Mouse (Mus musculus) neural tube, embryonic 12.5 days (tissue): ENCODE data around the gene Elob. TPM values are rescaled to one million over a fixed set of nuclear protein-coding genes. Genes with fewer than 3 reads are reported as not detected.
A peak's percentile ranks its signal among the peaks of the same experiment; 100 is the strongest.

ENCODE experiments used
- ATAC-seq: fragments of 200-750 bp; cut with Nextera tagmentation; 2 replicates; pipeline ENCODE4 v1.8.0; 2017; ENCODE audit warnings: low read depth, mild to moderate bottlenecking, moderate TSS enrichment, moderate library complexity; ENCODE audit not compliant: low FRiP score
- H3K27ac ChIP-seq: fragments of 300-500 bp; sonication (generic); 2 replicates; pipeline ENCODE4 v1.5.1; 2016
- H3K27me3 ChIP-seq: fragments of 300-500 bp; sonication (generic); replicated peaks from 2 replicates; pipeline ENCODE4 v1.6.1; 2016; ENCODE audit warnings: mild to moderate bottlenecking
- H3K36me3 ChIP-seq: fragments of 300-500 bp; sonication (generic); 2 replicates; pipeline ENCODE4 v1.6.1; 2016; ENCODE audit warnings: mild to moderate bottlenecking
- H3K4me1 ChIP-seq: fragments of 300-500 bp; sonication (generic); 2 replicates; pipeline ENCODE4 v1.6.1; 2016
- H3K4me2 ChIP-seq: fragments of 300-500 bp; sonication (generic); replicated peaks from 2 replicates; pipeline ENCODE4 v1.6.1; 2016; ENCODE audit warnings: mild to moderate bottlenecking
- H3K4me3 ChIP-seq: fragments of 300-500 bp; sonication (generic); 2 replicates; pipeline ENCODE4 v1.5.1; 2016
- H3K9ac ChIP-seq: fragments of 300-500 bp; sonication (generic); 2 replicates; pipeline ENCODE4 v1.6.1; 2016; ENCODE audit warnings: mild to moderate bottlenecking
- H3K9me3 ChIP-seq: fragments of 300-500 bp; sonication (generic); 2 replicates; pipeline ENCODE4 v1.6.1; 2016; ENCODE audit warnings: mild to moderate bottlenecking
- WGBS: fragments of 180-500 bp; shearing (Covaris S2); methylation state at CpG from one replicate; pipeline ENCODE4 v1.1.7; 2016; 5-methylcytosine and 5-hydroxymethylcytosine counted together
- polyA plus RNA-seq: library from polyadenylated mRNA; unstranded; fragments of >200 nt; fragmentation: Nextera tagmentation; extraction: Ambion mirVana; gene quantifications from 2 replicates; pipeline ENCODE4 v1.2.1, GENCODE M21; 2016

Gene Elob
- polyA plus RNA-seq, result 1,078 and 1,213 TPM in 2 replicates

DNA sequence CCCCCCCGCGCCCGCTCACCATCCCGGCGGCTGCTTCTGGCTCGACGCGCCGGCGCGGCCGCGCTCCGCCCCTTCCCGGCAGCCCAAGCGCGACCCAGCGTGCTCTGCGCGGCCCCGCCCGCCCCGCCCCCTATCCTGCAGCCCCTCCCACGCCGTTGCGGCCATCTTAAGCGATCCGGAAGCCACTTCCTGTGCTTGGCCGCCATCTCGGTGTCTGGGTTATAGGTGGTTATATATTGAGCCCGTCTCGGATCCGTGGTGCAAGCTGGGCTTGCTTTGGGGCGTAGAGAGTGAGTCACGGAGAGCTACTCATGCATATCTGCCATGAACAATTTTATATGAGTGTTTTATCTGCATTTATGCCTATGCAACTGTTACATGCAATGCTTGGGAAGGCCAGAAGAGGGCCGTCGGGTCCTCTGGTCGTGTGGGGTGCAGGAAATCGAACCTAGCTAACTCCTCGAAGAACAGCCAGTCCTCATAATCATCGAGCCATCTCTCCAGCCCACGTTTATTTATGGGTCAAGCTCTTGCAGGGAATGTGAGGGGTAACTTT, at the start of gene Elob:
Elob (minus strand) TSS at position 73 of the 556 bp plus-strand sequence.
- peaks cover 9% of the 10 kb centered on the region; the same call in 1 of the 2 replicates for H3K27me3 ChIP-seq
- H3K27ac ChIP-seq, result peak within 1 kb of the TSS; percentile 89
- H3K9me3 ChIP-seq, result no peaks in the 10 kb centered on the region
- H3K4me2 ChIP-seq, result peak within 1 kb of the TSS; percentile 88
- peak within 1 kb of the TSS; percentile 72 for H3K9ac ChIP-seq
- peaks cover 29% of the 10 kb centered on the region for H3K36me3 ChIP-seq
- WGBS, result 3% methylated on average over 33 of the region's 42 CpGs
- peak within 1 kb of the TSS; percentile 62 for H3K4me3 ChIP-seq
- peaks cover 15% of the 10 kb centered on the region for H3K4me1 ChIP-seq
- ATAC-seq, result peak; percentile 94

DNA sequence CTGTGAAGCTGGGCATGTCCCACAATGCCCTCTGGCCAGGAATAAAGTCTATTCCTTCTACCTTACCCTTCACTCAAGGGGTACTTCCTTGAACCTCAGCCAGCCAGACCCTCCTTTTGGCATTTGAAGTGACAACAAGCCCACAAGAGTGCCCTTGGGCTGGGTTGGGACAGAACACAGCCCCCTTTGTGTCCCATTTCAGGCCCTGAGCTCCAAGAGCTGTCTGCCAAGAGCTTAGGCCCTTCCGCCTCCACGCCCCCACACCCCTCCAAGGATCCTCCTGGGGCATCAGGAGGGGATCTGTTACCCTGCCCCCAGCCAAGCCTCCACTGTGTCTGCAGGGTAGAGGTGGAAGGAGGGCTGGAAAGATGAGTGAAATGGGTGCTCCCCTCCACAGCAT, 48.2 kb upstream of the Elob start:
- WGBS, result 98% methylated on average over 2 of the region's 2 CpGs

DNA sequence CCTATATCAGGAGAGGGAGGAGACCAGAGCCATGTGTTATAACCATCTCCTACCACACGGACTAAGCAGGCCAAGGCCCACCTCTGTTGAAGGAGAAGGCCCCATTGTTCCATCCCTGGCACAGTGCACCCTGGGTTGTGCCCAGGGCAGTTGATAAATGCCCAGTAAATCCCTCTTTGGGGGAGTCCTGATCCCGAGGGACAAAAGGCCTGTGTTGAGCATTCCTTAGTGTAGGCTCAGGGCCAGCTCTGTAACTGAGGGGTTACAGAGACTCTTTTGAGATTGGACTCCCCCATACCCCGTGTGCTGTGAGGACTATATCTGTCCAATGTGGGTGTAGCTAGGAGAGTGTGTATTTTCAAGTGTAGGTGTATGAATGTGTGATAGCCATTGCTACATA, 47.8 kb upstream of the Elob start:
- no peak overlapping the region for H3K9ac ChIP-seq
- H3K4me3 ChIP-seq, result no peak overlapping the region
- H3K27ac ChIP-seq, result no peak overlapping the region
- H3K27me3 ChIP-seq, result no peaks in the 10 kb centered on the region
- ATAC-seq, result no peak
- WGBS, result 59% methylated on average over 3 of the region's 3 CpGs
- no peaks in the 10 kb centered on the region for H3K36me3 ChIP-seq
- H3K4me1 ChIP-seq, result no peaks in the 10 kb centered on the region
- H3K9me3 ChIP-seq, result no peaks in the 10 kb centered on the region
- no peak overlapping the region for H3K4me2 ChIP-seq

More for the DNA sequence above, 48.2 kb upstream of the Elob start:
- Histone ChIP-seq H3K36me3 (no peaks in the 10 kb centered on the region), H3K27me3 (no peaks in the 10 kb centered on the region), H3K27ac (no peak overlapping the region), H3K9ac (no peak overlapping the region), H3K4me2 (no peak overlapping the region), H3K4me1 (no peaks in the 10 kb centered on the region), H3K4me3 (no peak overlapping the region), H3K9me3 (no peaks in the 10 kb centered on the region)
- ATAC-seq, result no peak

DNA sequence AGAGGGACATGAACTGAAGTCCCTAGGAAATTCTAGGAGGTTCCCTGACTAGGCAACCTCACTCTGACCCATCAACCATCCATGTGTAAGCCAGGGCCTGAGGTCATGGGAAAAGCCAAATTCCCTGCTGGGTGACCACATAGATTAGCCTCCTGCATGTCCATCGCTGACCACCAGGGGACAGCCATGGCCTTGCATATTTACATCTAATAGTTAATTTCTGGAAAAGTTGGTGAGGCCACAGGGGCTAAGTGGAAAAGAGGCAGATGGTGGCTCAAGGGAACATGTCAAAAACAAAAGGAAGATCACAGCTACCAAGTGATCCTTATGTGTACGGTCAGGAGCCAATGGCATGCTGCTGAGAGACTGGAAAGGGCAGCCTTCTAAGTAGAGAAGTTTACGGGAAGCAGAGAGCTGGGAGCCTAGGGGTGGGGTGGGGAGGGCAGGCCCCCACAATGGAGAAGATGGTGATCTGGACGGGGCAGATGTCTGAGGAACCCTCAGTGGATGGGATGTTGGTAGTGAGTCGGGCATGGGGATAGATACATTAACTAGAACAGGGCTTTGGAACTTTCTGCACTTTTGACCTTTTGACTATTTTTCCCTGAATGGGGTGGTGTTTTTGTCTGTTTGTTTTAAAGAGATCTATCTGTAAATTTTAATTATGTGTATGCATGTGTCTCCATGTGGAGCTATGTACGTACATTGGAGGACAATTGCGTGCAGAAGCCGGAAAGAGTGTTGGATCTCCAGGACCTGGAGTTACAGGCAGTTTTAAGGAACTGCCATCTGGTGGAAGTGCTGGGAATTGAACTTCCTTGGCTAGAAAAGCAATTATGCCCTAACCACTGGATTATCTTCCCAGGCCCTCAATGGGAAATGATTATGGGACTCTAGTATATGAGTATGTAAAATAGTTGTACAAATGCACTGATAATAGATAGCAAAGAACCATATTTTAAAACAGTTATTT, 45.2 kb upstream of the Elob start:
- H3K27me3 ChIP-seq, result no peaks in the 10 kb centered on the region
- no peaks in the 10 kb centered on the region for H3K36me3 ChIP-seq
- H3K4me3 ChIP-seq, result no peak overlapping the region
- 48% methylated on average over 8 of the region's 8 CpGs for WGBS
- no peak overlapping the region for H3K4me2 ChIP-seq
- no peaks in the 10 kb centered on the region for H3K4me1 ChIP-seq
- ATAC-seq, result no peak
- no peak overlapping the region for H3K9ac ChIP-seq
- no peaks in the 10 kb centered on the region for H3K9me3 ChIP-seq
- no peak overlapping the region for H3K27ac ChIP-seq

GRCm38 (mm10) chr17:23868513-23868912, 39.6 kb upstream of the Elob start:
- no peaks in the 10 kb centered on the region for H3K4me1 ChIP-seq
- no peak overlapping the region for H3K27ac ChIP-seq
- no peak overlapping the region for H3K4me3 ChIP-seq
- H3K27me3 ChIP-seq, result no peaks in the 10 kb centered on the region
- H3K9ac ChIP-seq, result no peak overlapping the region
- H3K9me3 ChIP-seq, result no peaks in the 10 kb centered on the region
- no peaks in the 10 kb centered on the region for H3K36me3 ChIP-seq
- no peak overlapping the region for H3K4me2 ChIP-seq
- ATAC-seq, result no peak
- WGBS, result 92% methylated on average over 11 of the region's 11 CpGs

DNA sequence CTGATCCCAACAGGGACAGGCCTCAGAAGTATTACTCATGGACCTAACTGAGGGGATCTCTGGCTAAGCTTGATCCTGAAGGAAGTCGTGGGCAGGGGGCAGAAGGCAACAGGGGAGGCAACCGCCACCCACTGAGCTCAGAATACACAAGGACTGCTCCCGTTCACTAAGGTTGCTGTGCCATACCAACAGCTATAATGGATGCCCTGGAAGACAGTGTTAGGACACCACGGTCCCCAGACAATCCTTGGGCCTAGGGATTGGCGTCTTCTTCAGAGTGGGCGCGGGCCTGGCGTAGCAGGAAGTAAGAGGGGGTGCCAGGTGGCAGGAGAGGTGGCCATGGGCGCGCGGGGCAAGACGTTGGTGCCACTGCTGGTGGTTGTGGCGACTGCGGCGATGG, 38.8 kb upstream of the Elob start, which contains the start of gene Prss21:
Prss21 (plus strand) TSS at position 301 of the 400 bp plus-strand sequence.
- H3K9ac ChIP-seq, result no peak within 1 kb of the TSS
- WGBS, result 86% methylated on average over 15 of the region's 15 CpGs

DNA sequence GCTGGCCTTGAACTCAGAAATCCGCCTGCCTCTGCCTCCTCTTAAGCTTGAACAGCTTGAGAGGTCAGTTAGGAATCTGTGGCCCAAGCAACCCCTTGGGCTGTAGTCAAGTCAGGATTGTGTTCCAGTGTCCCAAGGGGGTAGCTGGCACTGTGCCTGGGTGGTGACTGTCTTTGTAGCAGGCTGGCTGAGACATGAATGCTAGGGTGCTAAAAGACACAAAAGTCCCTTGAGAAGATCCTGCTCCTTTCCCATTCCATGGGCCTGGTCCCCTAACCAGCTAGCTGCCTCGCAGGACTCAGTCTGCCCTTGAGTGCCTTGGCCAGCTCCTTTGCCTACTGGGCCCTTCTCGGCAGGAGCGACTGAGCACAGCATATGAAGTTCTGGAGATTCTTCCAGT, 34.0 kb upstream of the Elob start:
- WGBS, result 87% methylated on average over 4 of the region's 4 CpGs
- Histone ChIP-seq H3K9me3 (no peaks in the 10 kb centered on the region), H3K27me3 (no peaks in the 10 kb centered on the region), H3K9ac (no peak overlapping the region), H3K27ac (no peak overlapping the region), H3K4me3 (no peak overlapping the region), H3K36me3 (no peaks in the 10 kb centered on the region), H3K4me2 (no peak overlapping the region), H3K4me1 (no peaks in the 10 kb centered on the region)
- ATAC-seq, result no peak

More for the DNA sequence above, 38.8 kb upstream of the Elob start, which contains the start of gene Prss21:
- no peak for ATAC-seq
- no peak within 1 kb of the TSS for H3K27ac ChIP-seq
- no peaks in the 10 kb centered on the region for H3K4me1 ChIP-seq
- H3K9me3 ChIP-seq, result no peaks in the 10 kb centered on the region
- H3K36me3 ChIP-seq, result no peaks in the 10 kb centered on the region
- no peaks in the 10 kb centered on the region for H3K27me3 ChIP-seq
- H3K4me2 ChIP-seq, result no peak within 1 kb of the TSS
- H3K4me3 ChIP-seq, result no peak within 1 kb of the TSS

DNA sequence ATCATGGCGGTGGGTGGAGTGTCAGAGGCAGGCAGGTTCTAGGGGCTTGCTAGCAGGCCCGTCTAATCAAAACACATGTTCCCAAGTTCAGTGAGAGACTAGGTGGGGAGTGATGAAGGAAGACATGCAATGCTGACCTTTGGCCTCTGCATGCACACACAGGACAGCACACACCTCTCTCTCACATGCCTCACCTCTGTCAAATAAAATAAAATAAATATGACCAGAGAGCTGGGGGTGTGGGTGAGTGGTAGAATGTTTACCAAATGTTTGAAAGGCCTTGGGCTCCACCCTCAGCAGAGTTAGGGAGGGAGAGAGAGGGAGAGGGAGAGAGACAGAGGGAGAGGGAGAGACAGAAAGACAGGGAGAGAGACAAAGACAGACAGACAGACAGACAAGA, 29.0 kb upstream of the Elob start:
- no peak overlapping the region for H3K9ac ChIP-seq
- no peak overlapping the region for H3K27ac ChIP-seq
- no peak for ATAC-seq
- WGBS, result 86% methylated on average over 2 of the region's 2 CpGs
- no peaks in the 10 kb centered on the region for H3K27me3 ChIP-seq
- no peak overlapping the region for H3K4me2 ChIP-seq
- H3K36me3 ChIP-seq, result no peaks in the 10 kb centered on the region
- no peaks in the 10 kb centered on the region for H3K4me1 ChIP-seq
- H3K9me3 ChIP-seq, result no peaks in the 10 kb centered on the region
- H3K4me3 ChIP-seq, result no peak overlapping the region

DNA sequence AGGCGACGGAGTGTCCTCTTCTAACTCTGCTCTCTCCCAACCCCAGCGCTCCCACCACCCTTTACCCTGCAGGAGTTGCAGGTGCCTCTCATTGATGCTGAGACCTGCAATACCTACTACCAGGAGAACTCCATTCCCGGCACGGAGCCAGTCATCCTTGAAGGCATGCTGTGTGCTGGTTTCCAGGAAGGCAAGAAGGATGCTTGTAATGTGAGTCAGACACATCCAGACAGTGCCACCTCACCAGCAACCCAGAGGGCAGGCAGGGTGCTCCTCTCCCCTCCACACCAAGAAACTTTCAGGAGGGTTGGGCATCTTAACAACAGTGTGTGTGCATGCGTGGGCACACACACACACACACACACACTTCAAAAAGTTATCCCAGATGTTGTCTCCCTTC, 28.3 kb upstream of the Elob start:
- H3K36me3 ChIP-seq, result no peaks in the 10 kb centered on the region
- H3K27me3 ChIP-seq, result no peaks in the 10 kb centered on the region
- no peak overlapping the region for H3K27ac ChIP-seq
- H3K9ac ChIP-seq, result no peak overlapping the region
- no peak for ATAC-seq
- WGBS, result 84% methylated on average over 6 of the region's 6 CpGs
- no peaks in the 10 kb centered on the region for H3K4me1 ChIP-seq
- no peak overlapping the region for H3K4me3 ChIP-seq
- no peaks in the 10 kb centered on the region for H3K9me3 ChIP-seq
- H3K4me2 ChIP-seq, result no peak overlapping the region

- Histone ChIP-seq H3K4me3 (no peak overlapping the region), H3K27ac (no peak overlapping the region), H3K36me3 (no peaks in the 10 kb centered on the region), H3K4me2 (no peak overlapping the region), H3K4me1 (no peaks in the 10 kb centered on the region), H3K27me3 (no peaks in the 10 kb centered on the region), H3K9me3 (no peaks in the 10 kb centered on the region), H3K9ac (no peak overlapping the region)
- 86% methylated on average over 10 of the region's 10 CpGs for WGBS
- ATAC-seq, result no peak
These were observed 25.4 kb upstream of the Elob start for GRCm38 (mm10) chr17:23854229-23854765.

DNA sequence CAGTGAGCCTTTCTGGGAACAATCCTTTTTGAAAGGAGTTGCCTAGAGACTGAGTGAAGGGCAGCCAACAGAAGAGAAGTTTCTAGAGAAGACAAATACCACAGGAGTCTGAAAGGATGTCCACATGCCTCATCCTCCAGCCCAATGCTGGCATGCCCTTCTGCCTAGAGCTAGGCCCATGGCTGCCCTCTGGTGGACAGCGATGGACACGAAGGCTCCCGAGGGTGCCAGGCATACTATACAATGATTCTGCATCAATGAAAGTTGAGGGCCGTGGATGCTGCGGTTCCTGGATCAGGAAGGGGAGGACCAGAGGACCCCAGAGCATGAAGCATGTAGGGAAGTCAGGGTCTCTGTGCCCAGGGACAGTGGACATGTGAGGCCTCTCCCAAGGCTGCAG, 24.4 kb upstream of the Elob start:
- H3K36me3 ChIP-seq, result no peaks in the 10 kb centered on the region
- WGBS, result 33% methylated on average over 5 of the region's 5 CpGs
- H3K4me2 ChIP-seq, result no peak overlapping the region
- no peak overlapping the region for H3K4me3 ChIP-seq
- no peak overlapping the region for H3K9ac ChIP-seq
- no peak overlapping the region for H3K27ac ChIP-seq
- no peaks in the 10 kb centered on the region for H3K9me3 ChIP-seq
- ATAC-seq, result no peak; the same call in 1 of the 2 replicates
- no peaks in the 10 kb centered on the region for H3K4me1 ChIP-seq
- H3K27me3 ChIP-seq, result no peaks in the 10 kb centered on the region
